Mouse (Mus musculus) embryonic fibroblast, embryonic 13.5 days (primary cell): Measurements from ENCODE around the gene BC016579. TPM values are rescaled to one million over a fixed set of nuclear protein-coding genes. Genes with fewer than 3 reads are reported as not detected.

Experiments used
- H3K27ac ChIP-seq: 2 replicates; pipeline ENCODE4 v1.5.1; 2012; ENCODE audit warnings: low read length, control low read depth, inconsistent platforms; ENCODE audit not compliant: insufficient read depth
- H3K4me1 ChIP-seq: 2 replicates; pipeline ENCODE4 v1.6.1; 2011; ENCODE audit warnings: low read length; ENCODE audit not compliant: control insufficient read depth, insufficient read depth
- H3K4me3 ChIP-seq: 2 replicates; pipeline ENCODE4 v1.5.1; 2011; ENCODE audit warnings: mild to moderate bottlenecking, control low read depth, low read length; ENCODE audit not compliant: insufficient read depth
- CTCF ChIP-seq: IDR thresholded peaks from 2 replicates; pipeline ENCODE4 v1.5.1; 2011; ENCODE audit warnings: mild to moderate bottlenecking, control low read depth, low read length, moderate library complexity, borderline replicate concordance; ENCODE audit not compliant: insufficient read depth
- POLR2A ChIP-seq: IDR thresholded peaks from 2 replicates; pipeline ENCODE4 v1.6.1; 2011; ENCODE audit warnings: low read depth, mild to moderate bottlenecking, control low read depth, low read length, moderate library complexity
- polyA plus RNA-seq: library from polyadenylated mRNA; stranded (reverse); fragments of >200 nt; gene quantifications from 2 replicates; pipeline ENCODE4 v1.2.4, GENCODE M21; 2011; ENCODE audit warnings: low read depth; ENCODE audit not compliant: missing spikeins, insufficient read length

BC016579 gene
- polyA plus RNA-seq, 1 experiment, result not detected

GRCm38 (mm10) chr16:45624791-45625190, 29.1 kb downstream of the BC016579 start:
- no peaks in the 10 kb centered on the region for H3K4me1 ChIP-seq
- no peak for TF ChIP-seq POLR2A
- no peak for TF ChIP-seq CTCF
- no peak overlapping the region for H3K4me3 ChIP-seq
- H3K27ac ChIP-seq, result no peak overlapping the region

- no peak for TF ChIP-seq CTCF
- TF ChIP-seq POLR2A, result no peak
- H3K4me1 ChIP-seq, result no peaks in the 10 kb centered on the region
- H3K4me3 ChIP-seq, result no peak overlapping the region
- no peak overlapping the region for H3K27ac ChIP-seq
Measured at GRCm38 (mm10) chr16:45623230-45623629, 30.6 kb downstream of the BC016579 start.

GRCm38 (mm10) chr16:45619751-45620375, 34.0 kb downstream of the BC016579 start:
- TF ChIP-seq CTCF, result no peak
- TF ChIP-seq POLR2A, result no peak
- H3K27ac ChIP-seq, result no peak overlapping the region
- H3K4me3 ChIP-seq, result no peak overlapping the region
- H3K4me1 ChIP-seq, result no peaks in the 10 kb centered on the region

- no peaks in the 10 kb centered on the region for H3K4me1 ChIP-seq
- no peak overlapping the region for H3K4me3 ChIP-seq
- TF ChIP-seq CTCF, result no peak
- H3K27ac ChIP-seq, result no peak overlapping the region
Measured at GRCm38 (mm10) chr16:45615944-45616343, 37.9 kb downstream of the BC016579 start.

GRCm38 (mm10) chr16:45613247-45613646, 40.6 kb downstream of the BC016579 start:
- Histone ChIP-seq H3K4me3 (no peak overlapping the region), H3K27ac (no peak overlapping the region), H3K4me1 (no peaks in the 10 kb centered on the region)
- TF ChIP-seq CTCF (no peak), POLR2A (no peak)

- no peak for TF ChIP-seq CTCF
- TF ChIP-seq POLR2A, result no peak
- Histone ChIP-seq H3K27ac (no peak within 1 kb of the TSS), H3K4me1 (no peaks in the 10 kb centered on the region), H3K4me3 (no peak within 1 kb of the TSS)
Measured at GRCm38 (mm10) chr16:45610267-45610666, 43.6 kb downstream of the BC016579 start, which contains the start of gene Gcsam. Gene Gcsam (plus strand): TSS chr16:45610380.

GRCm38 (mm10) chr16:45609300-45609699, 44.6 kb downstream of the BC016579 start:
- no peak overlapping the region for H3K4me3 ChIP-seq
- no peak overlapping the region for H3K27ac ChIP-seq
- no peaks in the 10 kb centered on the region for H3K4me1 ChIP-seq
- no peak for TF ChIP-seq CTCF
- no peak for TF ChIP-seq POLR2A

- no peak for TF ChIP-seq POLR2A
- TF ChIP-seq CTCF, result no peak
- no peak overlapping the region for H3K27ac ChIP-seq
- H3K4me1 ChIP-seq, result no peaks in the 10 kb centered on the region
- H3K4me3 ChIP-seq, result no peak overlapping the region
Measured at GRCm38 (mm10) chr16:45608481-45608954, 45.4 kb downstream of the BC016579 start.

GRCm38 (mm10) chr16:45595494-45595893, 58.4 kb downstream of the BC016579 start:
- Histone ChIP-seq H3K4me1 (no peaks in the 10 kb centered on the region), H3K27ac (no peak overlapping the region), H3K4me3 (no peak overlapping the region)
- TF ChIP-seq POLR2A, result no peak
- no peak for TF ChIP-seq CTCF

GRCm38 (mm10) chr16:45593656-45594055, 60.2 kb downstream of the BC016579 start:
- no peak overlapping the region for H3K27ac ChIP-seq
- no peak overlapping the region for H3K4me3 ChIP-seq
- no peaks in the 10 kb centered on the region for H3K4me1 ChIP-seq
- TF ChIP-seq POLR2A (no peak), CTCF (no peak)

GRCm38 (mm10) chr16:45582512-45582911, 71.4 kb downstream of the BC016579 start:
- Histone ChIP-seq H3K4me1 (no peaks in the 10 kb centered on the region), H3K27ac (no peak overlapping the region), H3K4me3 (no peak overlapping the region)
- TF ChIP-seq POLR2A (no peak), CTCF (0 out of 2 replicates have a peak, but pooled peaks have one; percentile 22)
